Comparison of ENCODE assay signal across 8 mouse cellular contexts in the genomic region with DNA sequence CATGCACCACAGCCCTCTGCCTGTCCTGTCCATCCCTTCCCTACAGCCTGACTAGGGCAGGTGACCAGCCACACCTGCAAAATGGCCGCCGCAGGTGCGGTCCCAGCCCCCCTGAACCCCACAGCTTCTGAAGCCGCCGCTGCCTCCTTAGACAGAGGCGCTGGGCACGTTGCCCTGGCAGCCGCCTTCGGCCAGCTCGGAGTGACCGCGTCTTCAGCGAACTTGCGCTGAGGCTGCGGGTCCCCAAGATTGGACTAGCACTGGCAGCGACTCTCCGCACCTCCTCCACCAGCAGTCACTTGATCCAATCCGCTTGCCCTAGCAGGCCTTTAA. TPM values are rescaled to one million over a fixed set of nuclear protein-coding genes. Genes with fewer than 3 reads are reported as not detected.
DNase-seq lines count a peak whose midpoint lies in the region; ATAC-seq and TF ChIP-seq lines count a peak whose summit lies in the region.

No protein-coding gene starts in this region.

- no peak for TF ChIP-seq CTCF in kidney, adult 2 months (conservative IDR thresholded peaks at IDR 0.05; ENCODE audit: insufficient read depth, insufficient read length, low read depth, low read length)

- no peaks in the 10 kb centered on the region for H3K9me3 ChIP-seq in forebrain, embryonic 13.5 days (replicated peaks)
- no peaks in the 10 kb centered on the region for H3K9me3 ChIP-seq in neural tube, embryonic 12.5 days

- no peak for TF ChIP-seq POLR2A in kidney, adult 2 months (IDR thresholded peaks at IDR 0.05; ENCODE audit: low read depth, low read length)

- H3K4me3 ChIP-seq in kidney, adult 2 months (ENCODE audit: insufficient read depth, low read depth, low read length) = peak overlapping the region; percentile 43; the same call in 1 of the 2 replicates
- H3K4me3 ChIP-seq in forebrain, embryonic 13.5 days = peak overlapping the region; percentile 85
- peak overlapping the region; percentile 61 for H3K4me3 ChIP-seq in neural tube, embryonic 12.5 days

- 2% methylated on average over 18 of the region's 18 CpGs for WGBS in kidney, adult 2 months
- WGBS in forebrain, embryonic 13.5 days = 1% methylated on average over 18 of the region's 18 CpGs
- WGBS in neural tube, embryonic 12.5 days = 4% methylated on average over 18 of the region's 18 CpGs

- DNase-seq in kidney, adult 2 months = no peak
- DNase-seq in kidney, adult 9 months = no peak
- DNase-seq in adrenal gland, postnatal 25 days = peak; percentile 42
- DNase-seq in kidney, postnatal 10 days = peak; percentile 28
- no peak for DNase-seq in layer of hippocampus, adult 11-12 months (ENCODE audit: low spot score)
- DNase-seq in B cell, adult 2 months = no peak

- no peaks in the 10 kb centered on the region for H3K36me3 ChIP-seq in kidney, adult 2 months (ENCODE audit: control insufficient read depth, insufficient read depth, low read length)
- H3K36me3 ChIP-seq in forebrain, embryonic 13.5 days (ENCODE audit: poor library complexity, severe bottlenecking) = peaks cover 6% of the 10 kb centered on the region; the same call in 1 of the 2 replicates
- 0 out of 2 replicates have a peak, but pooled peaks cover 6% of the 10 kb centered on the region for H3K36me3 ChIP-seq in neural tube, embryonic 12.5 days

- peaks cover 2% of the 10 kb centered on the region; the same call in 1 of the 2 replicates for H3K27me3 ChIP-seq in kidney, adult 2 months (replicated peaks; ENCODE audit: control insufficient read depth, insufficient read depth, low read length)
- no peaks in the 10 kb centered on the region for H3K27me3 ChIP-seq in forebrain, embryonic 13.5 days
- H3K27me3 ChIP-seq in neural tube, embryonic 12.5 days (replicated peaks) = peaks cover 17% of the 10 kb centered on the region

- peak overlapping the region; percentile 99 for H3K4me2 ChIP-seq in forebrain, embryonic 13.5 days
- peak overlapping the region; percentile 85 for H3K4me2 ChIP-seq in neural tube, embryonic 12.5 days (replicated peaks)

- peaks cover 4% of the 10 kb centered on the region; the same call in 1 of the 2 replicates for H3K4me1 ChIP-seq in kidney, adult 2 months (ENCODE audit: control insufficient read depth, insufficient read depth, low read length)
- H3K4me1 ChIP-seq in forebrain, embryonic 13.5 days = peaks cover 52% of the 10 kb centered on the region
- peaks cover 19% of the 10 kb centered on the region for H3K4me1 ChIP-seq in neural tube, embryonic 12.5 days

- no peak overlapping the region for H3K27ac ChIP-seq in kidney, adult 2 months (ENCODE audit: insufficient read depth, low read depth, low read length)
- H3K27ac ChIP-seq in forebrain, embryonic 13.5 days = peak overlapping the region; percentile 90
- H3K27ac ChIP-seq in neural tube, embryonic 12.5 days = no peak overlapping the region

- 0 out of 2 replicates have a peak, but pooled peaks have one; percentile 0 for ATAC-seq in forebrain, embryonic 13.5 days
- no peak for ATAC-seq in neural tube, embryonic 12.5 days (ENCODE audit: low FRiP score, low read depth)

- H3K9ac ChIP-seq in forebrain, embryonic 13.5 days = peak overlapping the region; percentile 88
- H3K9ac ChIP-seq in neural tube, embryonic 12.5 days = peak overlapping the region; percentile 71

RNA-seq across cellular contexts. Expression of gene Kif1a, which starts 1.5 kb away (rescaled TPM):
- 1.3 and 1.4 TPM in 2 replicates for polyA plus RNA-seq in kidney, adult 2 months (2012; rRNA removed)
- 15.6 and 26.0 TPM in 2 replicates for total RNA-seq in adrenal gland, postnatal 25 days (2021)
- 205 and 224 TPM in 2 replicates for polyA plus RNA-seq in forebrain, embryonic 13.5 days (2015; fragmentation: Nextera tagmentation; extraction: Ambion mirVana)
- polyA plus RNA-seq in neural tube, embryonic 12.5 days (2016; fragmentation: Nextera tagmentation; extraction: Ambion mirVana) = 132 and 136 TPM in 2 replicates

RNA-seq across cellular contexts. Expression of gene Agxt, which starts 34.8 kb away (rescaled TPM):
- polyA plus RNA-seq in kidney, adult 2 months (2012; rRNA removed) = 0.08 TPM in 1 of 2 replicates, not detected in the other
- 3.6 TPM in 1 of 2 replicates, not detected in the other for total RNA-seq in adrenal gland, postnatal 25 days (2021)
- not detected in 2 replicates for polyA plus RNA-seq in forebrain, embryonic 13.5 days (2015; fragmentation: Nextera tagmentation; extraction: Ambion mirVana)
- polyA plus RNA-seq in neural tube, embryonic 12.5 days (2016; fragmentation: Nextera tagmentation; extraction: Ambion mirVana) = not detected in 2 replicates

Comparison
In these comparisons a context has a peak if more than half of its experiments do, and no peak if none do; other contexts are left out.
1. DNase-seq: peak in adrenal gland, postnatal 25 days (single experiment) and kidney, postnatal 10 days (single experiment); none in kidney, adult 2 months (single experiment), kidney, adult 9 months (single experiment), layer of hippocampus, adult 11-12 months (single experiment) and B cell, adult 2 months (0 of 2).
2. RNA of gene Kif1a, which starts 1.5 kb away (polyA plus RNA-seq): 205 to 224 TPM in forebrain, embryonic 13.5 days and 132 to 136 TPM in neural tube, embryonic 12.5 days; 1.3 to 1.4 TPM in kidney, adult 2 months; every median in the first group is over 10 times any median in the second.
3. Peak in every context shown above with its lines, with median percentiles within 50 percentile points of each other: H3K4me3 ChIP-seq.